Mouse (Mus musculus): ENCODE results near the gene Gm14403. TPM values are rescaled to one million over a fixed set of nuclear protein-coding genes. Genes with fewer than 3 reads are reported as not detected.
"Not testable (repeated sequence)": the region's sequence is repeated elsewhere in the genome, so short reads cannot be mapped to it uniquely, and the experiment has no call there.

Gm14403 gene
- polyA plus RNA-seq (2012) = not detected in 2 replicates

DNA sequence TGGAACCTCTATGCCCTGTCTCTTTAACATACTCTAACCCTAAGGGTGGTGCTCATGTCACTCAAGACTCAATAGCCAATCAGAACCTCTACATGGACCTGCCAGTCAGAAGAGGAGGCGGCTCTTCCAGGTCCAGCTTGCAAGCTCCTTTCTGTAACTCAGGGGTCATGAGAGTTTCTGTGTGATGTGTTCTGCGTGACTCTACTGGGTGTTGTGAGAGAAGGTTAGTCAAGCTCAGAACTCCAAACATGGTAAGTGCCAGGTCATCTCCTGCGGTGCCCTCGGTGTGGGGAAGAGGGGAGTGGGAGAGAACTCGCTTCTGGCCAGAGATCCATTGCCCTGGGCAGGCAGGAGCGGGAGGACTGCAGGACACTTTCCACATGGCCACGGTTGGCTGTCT lies at the start of gene Gm14403:
TSS of gene Gm14403 (plus strand) at position 149 of the 400 bp plus-strand sequence.
- TF ChIP-seq GATA1 (IDR thresholded peaks at IDR 0.05; ENCODE audit: low read length) = not testable (repeated sequence)

GRCm38 (mm10) chr2:177464676-177465075 lies 33.3 kb upstream of the Gm14403 start, which contains the start of gene Zfp970:
Gene Zfp970 (plus strand): TSS chr2:177464733.
- TF ChIP-seq GATA1 (IDR thresholded peaks at IDR 0.05; ENCODE audit: low read length) = not testable (repeated sequence)

DNA sequence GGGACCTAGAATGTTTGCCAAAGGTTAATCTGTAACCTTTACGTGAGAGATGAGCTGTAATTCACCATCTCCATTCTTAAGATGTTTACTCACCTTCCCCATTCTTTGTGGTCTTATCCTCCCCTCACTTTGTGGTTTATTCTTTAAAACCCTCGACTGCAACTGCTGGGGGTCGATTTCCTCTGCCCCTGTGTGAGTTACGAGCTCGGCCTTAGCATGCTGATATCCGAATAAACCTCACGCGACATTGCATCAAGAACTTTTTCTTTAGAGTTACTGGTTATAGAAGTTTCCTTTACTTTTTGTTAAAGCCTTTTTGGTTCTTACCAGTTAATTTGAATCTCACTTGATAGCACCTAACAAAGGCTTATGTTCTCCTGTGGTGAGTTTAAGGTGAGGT lies 22.0 kb downstream of the Gm14403 start:
- TF ChIP-seq GATA1 (IDR thresholded peaks at IDR 0.05; ENCODE audit: low read length) = no peak

DNA sequence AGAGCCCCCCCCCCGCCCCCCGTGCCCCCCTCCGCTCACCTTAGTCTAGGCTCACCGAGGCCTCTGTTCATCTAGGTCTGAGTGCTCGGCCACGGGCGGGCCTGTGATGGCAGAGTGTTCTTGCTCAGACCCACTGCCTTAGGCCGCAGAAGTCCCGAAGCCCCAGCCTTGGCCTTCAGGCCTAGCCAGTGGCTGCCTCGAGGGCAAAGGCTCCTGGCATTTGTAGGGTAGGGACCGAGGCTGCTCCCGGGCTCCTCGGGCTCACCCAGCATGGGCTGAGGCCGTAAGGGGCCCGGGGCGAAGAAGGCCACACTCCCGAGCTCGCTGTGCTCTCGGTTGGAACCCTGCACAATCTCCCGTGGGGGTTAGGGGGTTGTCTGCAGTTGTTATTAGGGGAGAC lies 25.0 kb downstream of the Gm14403 start:
- no peak for TF ChIP-seq GATA1 (IDR thresholded peaks at IDR 0.05; ENCODE audit: low read length)

DNA sequence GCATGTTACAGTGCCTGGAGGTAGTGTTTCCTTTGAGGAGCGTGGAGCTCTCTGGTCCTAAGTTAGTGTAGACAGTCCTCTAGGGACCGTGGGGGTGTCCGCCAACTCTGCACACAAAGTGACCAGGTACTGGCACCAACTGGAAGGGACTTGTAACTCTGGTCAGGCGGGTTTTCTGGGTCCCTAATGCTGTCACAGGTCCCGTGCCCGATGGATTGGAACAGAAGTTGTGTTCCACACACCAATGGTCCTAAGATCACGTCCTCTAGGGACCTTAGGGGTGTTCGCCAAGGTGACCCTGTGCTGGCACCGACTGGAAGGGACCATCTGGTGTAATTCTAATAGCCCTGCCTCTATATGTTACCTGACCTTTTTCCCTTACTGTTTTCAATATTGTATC lies 37.9 kb downstream of the Gm14403 start:
- no peak for TF ChIP-seq GATA1 (IDR thresholded peaks at IDR 0.05; ENCODE audit: low read length)

Other genes starting within 250 kb of the Gm14403 start
- gene Gm14409, start 231.2 kb upstream of the Gm14403 start, polyA plus RNA-seq (2012) = 0.16 TPM in 1 of 2 replicates, not detected in the other
- 0.16 TPM in 1 of 2 replicates, not detected in the other for gene Gm14412, start 173.9 kb upstream of the Gm14403 start, polyA plus RNA-seq (2012)
- gene Gm14418, start 99.9 kb upstream of the Gm14403 start, polyA plus RNA-seq (2012) = not detected in 2 replicates
- 0.29 and 0.76 TPM in 2 replicates for gene Zfp970, start 33.5 kb upstream of the Gm14403 start, polyA plus RNA-seq (2012)
- not detected in 2 replicates for gene Gm14406, start 80.0 kb downstream of the Gm14403 start, polyA plus RNA-seq (2012)

Data from G1E-ER4 (cell line).